Mouse (Mus musculus) stomach, postnatal 0 days (tissue): ENCODE results near the gene Tmem252.

Experiments
- CTCF ChIP-seq: IDR thresholded peaks from 2 replicates; pipeline ENCODE4 v1.5.1; 2016; ENCODE audit warnings: antibody characterized with exemption, low read depth, mild to moderate bottlenecking, moderate library complexity
- EP300 ChIP-seq: optimal IDR thresholded peaks from 2 replicates; pipeline ENCODE3; 2016; ENCODE audit warnings: antibody characterized with exemption

- TF ChIP-seq EP300 (no peak), CTCF (no peak)
Measured at GRCm38 (mm10) chr19:24628049-24628448, 45.8 kb upstream of the Tmem252 start.
